Mouse (Mus musculus) common myeloid progenitor, adult 5-6 weeks (primary cell): ENCODE results near the gene Cdc20. TPM values are rescaled to one million over a fixed set of nuclear protein-coding genes. Genes with fewer than 3 reads are reported as not detected.

ENCODE experiments used
- ATAC-seq: replicated peaks from 2 replicates; pipeline ENCODE4 v1.8.0; 2016; ENCODE audit warnings: low read depth, mild to moderate bottlenecking, moderate TSS enrichment, inconsistent platforms; ENCODE audit not compliant: poor library complexity, severe bottlenecking
- total RNA-seq: library from RNA; stranded (forward); fragments of 200-1000, 187-1606 nt; gene quantifications from 2 replicates; pipeline ENCODE4 v1.2.3, GENCODE M21; 2017

Gene Cdc20
- total RNA-seq, 1 experiment from 2014 or later: 89.6 TPM

- ATAC-seq: no peak
These were observed 12.5 kb downstream of the Cdc20 start for GRCm38 (mm10) chr4:118424541-118425160.

GRCm38 (mm10) chr4:118421384-118421783 lies 15.8 kb downstream of the Cdc20 start:
- ATAC-seq: no peak

DNA sequence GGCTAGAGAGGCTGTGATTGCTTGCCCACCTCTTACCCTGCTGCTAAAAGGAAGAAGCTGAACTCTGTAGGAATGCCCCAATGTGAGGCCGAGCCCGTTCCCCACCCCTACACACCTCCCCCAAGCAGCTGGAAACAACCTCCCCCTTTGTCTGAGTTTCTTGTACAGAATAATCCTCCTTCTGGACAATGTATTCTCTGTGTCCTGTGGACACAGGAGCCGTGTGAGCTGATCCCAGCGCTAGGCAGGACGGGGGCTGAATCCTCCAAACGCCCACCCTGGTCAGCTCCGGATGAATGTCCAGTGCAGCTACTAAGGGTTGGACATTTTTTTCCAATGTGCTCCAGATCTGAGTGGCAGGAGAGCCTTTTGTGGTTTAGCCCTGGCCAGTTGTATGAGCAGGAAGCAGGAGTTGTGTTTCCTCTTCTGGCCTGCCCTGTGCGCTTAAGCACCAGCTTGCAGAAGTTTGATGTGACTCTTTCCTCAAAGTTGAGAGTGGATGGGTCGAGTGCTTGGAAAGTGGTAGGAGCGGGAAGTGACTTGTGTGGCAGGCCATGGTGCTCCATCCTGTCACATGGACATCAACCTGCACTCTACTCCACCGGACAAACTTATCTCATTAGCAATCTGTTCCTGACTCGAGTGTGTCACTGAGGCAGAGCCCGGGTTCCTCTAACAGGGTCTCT lies 19.9 kb downstream of the Cdc20 start:
- ATAC-seq: 0 out of 2 replicates have a peak, but pooled peaks have one; percentile 15

- no peak for ATAC-seq
These were observed 20.8 kb downstream of the Cdc20 start for GRCm38 (mm10) chr4:118416329-118416728.

DNA sequence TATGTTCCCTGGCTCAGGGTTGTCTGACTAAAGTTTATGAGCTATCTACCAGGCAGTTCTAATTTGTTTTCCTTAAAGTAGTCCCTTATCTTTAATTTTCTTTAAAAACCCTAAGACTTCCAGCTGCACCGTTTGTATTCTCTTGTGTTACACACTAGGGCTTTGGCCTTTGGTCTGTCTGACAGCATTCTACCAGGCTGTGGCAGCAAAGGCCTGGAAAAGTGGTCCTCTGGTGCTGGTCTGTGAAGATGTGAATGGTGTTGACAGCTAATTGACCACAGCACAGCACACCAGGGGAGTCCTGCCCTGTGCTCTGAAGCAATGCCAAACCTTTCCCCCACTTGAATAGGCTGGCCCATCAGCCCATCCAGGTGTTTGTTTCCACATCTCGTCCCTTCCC lies 21.4 kb downstream of the Cdc20 start:
- ATAC-seq: no peak

DNA sequence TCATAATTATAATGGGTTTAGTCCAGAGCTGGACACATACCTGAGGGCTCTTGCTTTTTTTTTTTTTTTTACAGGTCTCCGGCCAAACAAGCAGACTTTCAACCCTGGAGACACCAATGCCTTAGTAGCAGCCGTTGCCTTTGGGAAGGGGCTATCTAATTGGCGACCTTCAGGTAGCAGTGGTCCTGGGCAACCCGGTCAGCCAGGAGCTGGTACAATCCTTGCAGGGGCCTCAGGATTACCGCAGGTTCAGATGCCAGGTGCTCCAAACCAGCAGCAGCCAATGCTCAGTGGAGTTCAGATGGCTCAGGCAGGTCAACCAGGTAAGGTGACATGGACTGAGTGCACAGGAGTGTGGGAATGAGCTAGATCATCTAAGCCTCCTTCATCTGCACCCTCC lies 23.6 kb downstream of the Cdc20 start:
- ATAC-seq: no peak

DNA sequence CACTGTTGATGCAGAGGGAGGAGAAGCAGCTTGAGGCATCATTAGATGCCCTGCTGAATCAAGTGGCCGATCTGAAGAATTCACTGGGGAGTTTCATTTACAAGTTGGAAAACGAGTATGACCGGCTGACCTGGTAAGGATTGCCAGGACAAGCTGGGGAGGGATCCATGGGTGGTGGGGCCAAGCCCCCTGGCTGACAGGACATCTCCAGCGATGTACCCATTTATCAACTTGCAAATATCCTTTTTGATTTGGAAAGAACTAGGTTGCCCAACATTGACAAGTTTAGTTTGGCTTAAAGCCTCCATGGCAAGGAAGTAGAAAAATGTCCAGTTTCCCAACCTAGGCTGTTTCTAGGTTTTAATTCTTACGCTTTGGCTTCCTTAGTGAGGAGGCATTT lies 26.3 kb downstream of the Cdc20 start:
- no peak for ATAC-seq

- peak; percentile 95 for ATAC-seq
These were observed 27.8 kb downstream of the Cdc20 start, which contains the start of the genes Szt2 and Med8 for GRCm38 (mm10) chr4:118409142-118409900. Szt2 (minus strand) TSS chr4:118409273. Med8 (plus strand) TSS chr4:118409337.

DNA sequence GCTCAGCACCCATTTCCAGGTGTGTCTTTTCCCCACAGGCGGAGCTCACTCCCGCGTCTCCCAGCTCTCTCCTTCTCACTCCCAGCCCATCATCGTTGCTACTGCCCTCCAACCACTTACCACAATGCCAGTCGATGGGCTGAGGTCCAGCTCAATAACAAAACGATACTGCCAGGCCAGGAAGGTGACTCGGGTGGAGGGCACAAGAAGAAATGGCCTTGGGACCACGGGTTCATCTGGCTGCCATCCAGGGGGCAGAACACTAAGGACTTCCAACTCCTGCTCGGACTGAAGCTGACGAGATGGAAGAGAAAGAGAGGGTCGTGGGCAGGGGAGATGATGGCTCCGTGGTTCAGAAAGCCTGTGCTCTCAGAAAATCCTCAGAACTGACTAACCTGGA lies 34.5 kb downstream of the Cdc20 start:
- ATAC-seq: no peak

DNA sequence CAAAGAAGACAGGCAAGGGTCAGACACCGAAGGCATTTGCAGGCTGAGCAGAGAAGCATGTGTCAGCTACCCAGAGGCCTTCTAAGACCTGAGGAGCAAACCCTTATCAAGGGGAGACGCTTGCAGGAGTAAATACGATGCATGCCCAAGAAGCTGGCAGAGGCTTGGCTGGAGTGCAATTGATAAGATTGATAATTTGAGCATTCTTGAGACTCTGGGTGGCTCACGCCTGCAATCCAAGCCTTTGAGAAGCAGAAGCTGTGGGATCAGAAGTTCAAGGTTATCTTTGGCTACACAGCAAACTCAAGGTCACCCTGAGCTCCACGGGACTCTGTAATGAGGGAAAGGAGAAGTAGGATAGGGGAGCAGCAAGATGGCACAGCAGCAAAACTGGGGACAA lies 35.2 kb downstream of the Cdc20 start:
- ATAC-seq: no peak

- no peak for ATAC-seq
These were observed 35.7 kb downstream of the Cdc20 start for GRCm38 (mm10) chr4:118401421-118401820.

DNA sequence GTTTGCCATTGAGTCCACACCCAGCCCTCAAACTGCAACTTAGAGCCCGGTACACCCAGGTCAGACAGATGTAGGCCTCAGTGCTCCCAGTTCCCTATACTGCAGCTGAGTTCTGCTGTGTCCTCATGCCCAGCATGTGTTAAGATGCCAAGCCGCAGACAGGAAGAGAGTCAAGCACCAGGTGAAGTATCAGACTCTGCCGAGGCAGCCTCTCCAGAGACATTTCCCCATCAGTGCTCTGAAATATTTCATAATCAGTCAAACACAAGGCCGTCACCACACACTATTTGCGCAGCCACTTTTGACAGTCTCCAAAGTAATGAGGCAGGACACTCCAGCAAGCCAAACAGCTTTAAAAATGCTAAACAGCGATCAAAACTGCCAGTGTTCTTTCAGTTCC lies 38.8 kb downstream of the Cdc20 start:
- no peak for ATAC-seq

GRCm38 (mm10) chr4:118396433-118396832 lies 40.7 kb downstream of the Cdc20 start:
- no peak for ATAC-seq

DNA sequence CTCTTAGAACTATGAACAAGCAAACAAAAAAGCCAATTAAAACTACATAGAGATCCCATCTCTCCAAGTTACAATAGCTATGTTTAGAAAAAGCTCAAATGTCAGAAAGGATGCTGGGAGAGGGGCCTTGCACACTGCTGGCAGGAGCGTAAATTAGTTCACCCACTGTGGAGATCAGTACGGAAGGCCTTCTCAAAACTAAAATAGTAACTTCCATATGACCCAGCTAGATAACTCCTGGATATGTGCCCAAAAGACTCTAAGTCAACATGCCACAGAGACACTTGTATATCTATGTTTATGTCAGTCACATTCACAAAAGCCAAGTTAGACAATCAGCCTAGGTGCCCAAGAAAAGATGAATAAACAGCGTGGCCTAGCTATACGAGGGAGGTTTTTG lies 41.9 kb downstream of the Cdc20 start:
- ATAC-seq: 0 out of 2 replicates have a peak, but pooled peaks have one; percentile 25

DNA sequence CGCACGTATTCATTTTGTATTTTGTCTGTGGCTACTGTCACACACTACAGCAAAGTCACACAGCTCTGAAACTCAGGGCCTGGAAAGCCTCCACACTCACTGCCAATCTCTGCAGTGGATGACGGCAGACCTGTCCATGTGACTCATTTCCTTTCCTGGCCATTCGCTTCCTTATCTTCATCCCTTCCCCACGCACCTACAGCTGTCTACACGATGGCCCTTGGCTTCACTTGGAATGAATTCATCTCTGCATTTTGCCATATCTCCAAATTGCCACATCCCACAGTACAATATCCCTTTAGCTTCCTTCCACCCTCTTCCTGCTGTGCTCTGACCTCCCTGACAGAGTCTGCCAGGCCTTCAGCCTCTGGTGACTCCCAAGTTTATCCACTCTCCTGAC lies 42.6 kb downstream of the Cdc20 start:
- ATAC-seq: no peak

- no peak for ATAC-seq
These were observed 47.0 kb downstream of the Cdc20 start for GRCm38 (mm10) chr4:118390146-118390545.

GRCm38 (mm10) chr4:118387316-118387715 lies 49.8 kb downstream of the Cdc20 start:
- no peak for ATAC-seq

DNA sequence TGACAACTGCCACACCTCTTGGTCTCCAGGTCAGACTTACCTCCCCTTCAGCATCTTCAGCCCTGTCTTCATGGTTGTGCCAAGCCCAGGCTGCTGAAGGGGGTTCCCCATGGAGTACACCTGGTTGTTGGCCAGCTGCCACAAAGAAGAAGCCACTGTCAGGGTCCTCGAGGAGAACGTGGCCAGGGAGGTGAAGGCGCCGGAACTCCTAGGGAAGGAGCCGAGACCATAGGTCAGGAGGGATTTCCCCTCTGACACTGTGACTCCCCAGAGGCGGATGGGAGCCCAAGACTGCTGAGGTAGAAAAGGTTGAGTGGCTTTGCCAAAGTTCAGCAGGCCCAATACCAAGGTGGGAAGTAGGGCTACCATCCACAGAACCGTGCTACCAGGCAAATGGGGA lies 53.9 kb downstream of the Cdc20 start:
- no peak for ATAC-seq
